Mouse (Mus musculus) thymus, adult 2 months (tissue): ENCODE measurements around the gene Gtdc1. TPM values are rescaled to one million over a fixed set of nuclear protein-coding genes. Genes with fewer than 3 reads are reported as not detected.

Source experiments
- DNase-seq: peaks from one replicate; pipeline ENCODE4 v3.0.0; 2021
- H3K27ac ChIP-seq: fragments of 200-500 bp; 2 replicates; pipeline ENCODE4 v1.5.1; 2012; ENCODE audit warnings: low read length, control low read depth; ENCODE audit not compliant: control insufficient read depth, insufficient read depth
- H3K27me3 ChIP-seq: fragments of 200-500 bp; 2 replicates; pipeline ENCODE4 v1.6.1; 2012; ENCODE audit warnings: mild to moderate bottlenecking, low read length, moderate library complexity, mixed read lengths; ENCODE audit not compliant: control insufficient read depth, insufficient read depth
- H3K36me3 ChIP-seq: fragments of 200-500 bp; 2 replicates; pipeline ENCODE4 v1.6.1; 2012; ENCODE audit warnings: mild to moderate bottlenecking, low read length, moderate library complexity; ENCODE audit not compliant: control insufficient read depth, insufficient read depth
- H3K4me1 ChIP-seq: fragments of 200-500 bp; replicated peaks from 2 replicates; pipeline ENCODE4 v1.6.1; 2012; ENCODE audit warnings: low read length; ENCODE audit not compliant: control insufficient read depth, insufficient read depth
- H3K4me3 ChIP-seq: fragments of 200-500 bp; 2 replicates; pipeline ENCODE4 v1.5.1; 2012; ENCODE audit warnings: mild to moderate bottlenecking, low read length, control low read depth, moderate library complexity; ENCODE audit not compliant: control insufficient read depth, insufficient read depth
- CTCF ChIP-seq: fragments of 200-500 bp; IDR thresholded peaks from 2 replicates; pipeline ENCODE4 v1.5.1; 2012; ENCODE audit warnings: mild to moderate bottlenecking, control low read depth, low read length, moderate library complexity, borderline replicate concordance; ENCODE audit not compliant: control insufficient read depth, poor library complexity, insufficient read depth; ENCODE audit errors: extremely low read depth
- POLR2A ChIP-seq: fragments of 200-500 bp; IDR thresholded peaks from 2 replicates; pipeline ENCODE4 v1.6.1; 2012; ENCODE audit warnings: mild to moderate bottlenecking, low read length, control low read depth, moderate library complexity; ENCODE audit not compliant: control insufficient read depth, poor library complexity, insufficient read depth; ENCODE audit errors: extremely low read depth
- whole genome bisulfite sequencing: fragments of 180-500 bp; shearing (Covaris S2); methylation state at CpG from one replicate; pipeline ENCODE4 v1.1.7; 2018; 5-methylcytosine and 5-hydroxymethylcytosine counted together
- polyA plus RNA-seq: library from polyadenylated mRNA; depleted of rRNA; stranded (reverse); fragments of >200 nt; gene quantifications from 2 replicates; pipeline ENCODE4 v1.2.3, GENCODE M21; 2012

Gene Gtdc1
- polyA plus RNA-seq, 1 experiment = 13.9 TPM

DNA sequence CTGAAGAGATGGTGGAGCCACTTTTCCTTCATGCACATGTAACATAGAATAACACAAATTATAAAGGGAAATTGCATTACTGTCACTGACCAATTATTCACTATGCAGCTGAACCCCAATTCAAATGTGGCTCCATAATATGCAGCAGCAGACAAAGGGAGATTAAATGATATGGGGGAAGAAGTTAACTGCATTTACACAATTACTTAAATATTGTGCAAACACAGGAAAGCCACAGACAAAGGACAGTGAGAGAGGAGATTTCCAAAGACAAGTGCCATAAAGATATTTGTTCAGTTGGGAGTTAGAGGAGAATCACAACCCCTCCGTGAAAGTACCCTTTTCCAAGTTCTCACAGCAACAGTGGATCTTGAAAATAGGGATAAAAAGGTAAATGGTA lies 163.6 kb downstream of the Gtdc1 start:
- TF ChIP-seq POLR2A = no peak
- TF ChIP-seq CTCF = no peak
- 98% methylated on average over 1 of the region's 1 CpGs for WGBS
- no peak for DNase-seq
- Histone ChIP-seq H3K27me3 (no peaks in the 10 kb centered on the region), H3K4me1 (no peaks in the 10 kb centered on the region), H3K27ac (no peak overlapping the region), H3K36me3 (no peaks in the 10 kb centered on the region), H3K4me3 (no peak overlapping the region)

DNA sequence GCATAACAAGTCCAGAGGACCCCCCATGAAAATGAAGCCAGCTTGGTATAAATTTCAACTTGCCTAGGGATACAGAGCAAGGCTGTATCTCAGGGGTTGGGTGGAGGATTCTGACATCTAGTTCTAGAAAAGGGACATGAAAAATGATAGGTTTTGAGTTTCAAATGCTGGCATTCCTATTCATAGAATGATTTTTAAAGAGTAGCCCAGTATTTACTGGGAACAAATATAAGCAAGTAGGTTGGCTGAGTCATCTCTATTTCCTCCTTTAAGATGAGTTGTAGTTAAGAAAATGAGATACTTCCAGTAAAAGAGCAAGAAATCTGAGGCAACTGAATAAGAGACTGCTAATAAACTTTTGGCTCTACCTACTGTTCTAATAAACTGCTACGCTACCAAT lies 190.8 kb downstream of the Gtdc1 start:
- DNase-seq = no peak
- 100% methylated on average over 1 of the region's 1 CpGs for WGBS

DNA sequence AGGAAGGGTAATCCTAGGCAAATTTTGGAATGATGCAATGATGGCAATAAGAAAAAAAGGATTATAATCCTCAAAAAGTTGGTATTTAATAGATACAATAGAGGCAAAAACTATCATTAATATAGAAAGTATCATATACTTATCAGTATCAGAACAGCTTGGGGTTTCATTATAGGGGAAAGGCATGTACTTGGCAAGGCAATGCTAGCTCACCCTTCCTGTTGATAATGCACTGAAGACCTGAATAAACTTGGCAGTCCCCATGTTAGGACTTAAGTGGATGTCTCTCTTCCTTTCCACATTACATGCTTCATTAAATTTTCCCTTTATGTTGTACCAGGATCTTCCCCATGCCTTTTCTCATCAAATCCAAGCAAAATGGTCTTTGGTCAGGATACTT lies 206.0 kb downstream of the Gtdc1 start:
- H3K36me3 ChIP-seq = no peaks in the 10 kb centered on the region
- H3K27ac ChIP-seq = no peak overlapping the region
- H3K4me3 ChIP-seq = no peak overlapping the region

More for the DNA sequence above, 190.8 kb downstream of the Gtdc1 start:
- H3K4me1 ChIP-seq = no peaks in the 10 kb centered on the region
- TF ChIP-seq POLR2A (no peak), CTCF (no peak)
- no peaks in the 10 kb centered on the region for H3K27me3 ChIP-seq
- H3K27ac ChIP-seq = no peak overlapping the region
- H3K4me3 ChIP-seq = no peak overlapping the region
- no peaks in the 10 kb centered on the region for H3K36me3 ChIP-seq

DNA sequence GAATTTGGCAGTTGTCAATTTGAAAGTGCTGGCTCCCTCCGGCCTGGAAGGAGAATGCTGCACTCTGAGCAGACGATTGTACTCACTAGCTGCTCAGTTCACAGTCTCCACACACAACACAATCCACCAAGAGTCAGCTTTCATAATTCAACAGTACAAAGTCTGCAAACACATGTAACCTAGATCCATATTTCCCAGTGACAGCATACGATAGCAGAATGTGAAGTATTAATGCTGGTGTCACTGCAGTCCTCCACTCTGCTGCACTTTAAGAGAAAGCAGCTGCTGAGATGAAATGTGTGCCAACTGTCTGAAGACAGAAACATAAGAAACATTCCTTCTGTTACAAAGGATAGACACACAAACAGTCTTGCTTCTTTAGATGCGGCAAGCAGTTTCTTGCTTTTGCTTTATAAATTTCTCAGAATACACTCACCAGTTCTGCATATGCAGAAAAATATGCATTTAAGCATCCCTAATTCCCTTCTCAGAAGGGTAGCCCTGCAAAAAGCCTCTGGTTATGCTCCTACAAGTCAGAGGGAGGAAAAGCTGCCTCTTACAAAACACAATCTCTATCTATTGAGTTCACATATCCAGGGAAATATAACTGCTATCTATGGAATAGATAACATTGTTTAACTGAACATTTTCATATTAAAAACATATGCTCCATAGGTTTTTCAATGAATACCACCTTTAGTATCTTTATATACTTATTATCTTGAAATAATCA lies 221.4 kb downstream of the Gtdc1 start:
- Histone ChIP-seq H3K4me3 (no peak overlapping the region), H3K36me3 (no peaks in the 10 kb centered on the region), H3K4me1 (no peaks in the 10 kb centered on the region), H3K27ac (no peak overlapping the region), H3K27me3 (no peaks in the 10 kb centered on the region)
- no peak for DNase-seq
- WGBS = 95% methylated on average over 4 of the region's 4 CpGs
- TF ChIP-seq CTCF = no peak
- no peak for TF ChIP-seq POLR2A

More for the DNA sequence above, 206.0 kb downstream of the Gtdc1 start:
- DNase-seq = no peak
- no peaks in the 10 kb centered on the region for H3K4me1 ChIP-seq
- TF ChIP-seq POLR2A (no peak), CTCF (no peak)
- no peaks in the 10 kb centered on the region for H3K27me3 ChIP-seq

DNA sequence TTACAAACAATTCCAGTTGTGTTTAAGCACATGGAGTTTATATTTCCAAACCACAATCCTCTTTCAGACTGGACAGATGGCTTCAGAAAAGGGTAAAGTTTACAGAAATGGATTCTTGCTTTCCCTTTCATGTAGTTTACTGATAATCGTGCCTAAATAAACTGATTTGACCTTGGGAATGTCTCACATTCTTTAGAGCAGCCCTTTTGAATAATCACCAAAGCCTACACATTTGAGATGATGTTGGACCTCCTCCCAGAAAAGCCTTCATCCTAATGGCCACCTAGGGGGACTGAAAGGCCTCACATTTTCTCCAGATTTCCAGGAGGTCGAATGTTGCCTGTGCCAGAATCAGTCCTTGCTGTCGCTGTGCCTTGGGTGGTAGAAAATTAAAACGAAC lies 227.2 kb downstream of the Gtdc1 start:
- Histone ChIP-seq H3K4me3 (no peak overlapping the region), H3K27me3 (no peaks in the 10 kb centered on the region), H3K36me3 (no peaks in the 10 kb centered on the region), H3K4me1 (no peaks in the 10 kb centered on the region), H3K27ac (no peak overlapping the region)
- WGBS = 93% methylated on average over 4 of the region's 4 CpGs
- no peak for DNase-seq
- TF ChIP-seq CTCF (no peak), POLR2A (no peak)

DNA sequence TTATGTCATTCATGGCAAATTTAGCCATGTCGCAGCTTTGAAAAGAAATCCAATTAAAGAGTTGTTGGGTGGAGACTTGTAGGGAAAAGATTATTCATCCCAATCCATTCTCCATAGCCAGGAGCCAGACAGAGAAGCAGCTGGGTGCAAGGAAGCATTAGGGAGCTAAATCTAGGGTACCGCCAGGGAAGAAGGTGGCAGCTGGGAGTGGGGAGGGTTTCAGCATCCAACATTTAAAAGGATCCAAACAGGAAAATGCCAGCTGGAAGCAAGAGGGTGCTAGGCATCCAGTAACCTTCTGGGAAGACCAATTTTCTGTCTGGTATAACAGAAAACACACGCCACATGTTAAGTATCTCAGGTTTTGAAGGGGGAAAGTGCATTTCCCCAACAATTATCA lies 231.0 kb downstream of the Gtdc1 start:
- no peaks in the 10 kb centered on the region for H3K27me3 ChIP-seq
- H3K27ac ChIP-seq = no peak overlapping the region
- no peaks in the 10 kb centered on the region for H3K36me3 ChIP-seq
- no peak overlapping the region for H3K4me3 ChIP-seq
- DNase-seq = no peak
- no peak for TF ChIP-seq POLR2A
- TF ChIP-seq CTCF = no peak
- 95% methylated on average over 3 of the region's 3 CpGs for WGBS
- H3K4me1 ChIP-seq = no peaks in the 10 kb centered on the region
